Mouse (Mus musculus) liver, embryonic 14.5 days (tissue): ENCODE data around the gene Rtl6. TPM values are rescaled to one million over a fixed set of nuclear protein-coding genes. Genes with fewer than 3 reads are reported as not detected.

ENCODE experiments used
- ATAC-seq: fragments of 200-750 bp; cut with Nextera tagmentation; 2 replicates; pipeline ENCODE4 v1.8.0; 2017; ENCODE audit warnings: moderate number of reproducible peaks, mild to moderate bottlenecking, moderate library complexity; ENCODE audit not compliant: insufficient read depth
- DNase-seq, 3 experiments: peaks; one replicate each; pipeline ENCODE4 v3.0.0-alpha.2; 2012 to 2013; ENCODE audit warnings: low read depth in 3 of 3, low spot score in 3 of 3
- H3K27ac ChIP-seq: fragments of 300-500 bp; sonication (generic); 2 replicates; pipeline ENCODE4 v1.5.1; 2014; ENCODE audit warnings: moderate library complexity, mild to moderate bottlenecking, control low read depth, inconsistent platforms
- H3K27me3 ChIP-seq: fragments of 300-500 bp; sonication (generic); 2 replicates; pipeline ENCODE4 v1.6.1; 2014; ENCODE audit warnings: mild to moderate bottlenecking, low read length, moderate library complexity; ENCODE audit not compliant: control insufficient read depth, insufficient read depth
- H3K36me3 ChIP-seq: fragments of 300-500 bp; sonication (generic); replicated peaks from 2 replicates; pipeline ENCODE4 v1.6.1; 2014; ENCODE audit warnings: low read depth; ENCODE audit not compliant: control insufficient read depth, insufficient read depth
- H3K4me1 ChIP-seq, 2 experiments: fragments of 200-500 bp in 1 of 2; fragments of 300-500 bp in 1 of 2; sonication (generic) in 1 of 2; replicated peaks; 2 replicates each; pipeline ENCODE4 v1.6.1; 2012 to 2014; ENCODE audit warnings: antibody characterized with exemption in 1 of 2, inconsistent platforms in 1 of 2, low read length in 1 of 2; ENCODE audit not compliant: control insufficient read depth in 2 of 2, insufficient read depth in 2 of 2
- H3K4me2 ChIP-seq: fragments of 300-500 bp; sonication (generic); 2 replicates; pipeline ENCODE4 v1.6.1; 2014; ENCODE audit warnings: low read depth, mild to moderate bottlenecking, control low read depth, moderate library complexity
- H3K4me3 ChIP-seq, 2 experiments: fragments of 200-500 bp in 1 of 2; fragments of 300-500 bp in 1 of 2; sonication (generic) in 1 of 2; 2 replicates each; pipeline ENCODE4 v1.5.1; 2012 to 2014; ENCODE audit warnings: low read depth in 2 of 2, low read length in 2 of 2, mild to moderate bottlenecking in 2 of 2, control low read depth in 1 of 2, inconsistent platforms in 1 of 2, moderate library complexity in 1 of 2; ENCODE audit not compliant: insufficient read depth in 1 of 2
- H3K9ac ChIP-seq: fragments of 300-500 bp; sonication (generic); replicated peaks from 2 replicates; pipeline ENCODE4 v1.6.1; 2014; ENCODE audit warnings: mild to moderate bottlenecking, control low read depth, moderate library complexity
- H3K9me3 ChIP-seq: fragments of 300-500 bp; sonication (generic); 2 replicates; pipeline ENCODE4 v1.6.1; 2016; ENCODE audit warnings: low read length, mixed read lengths; ENCODE audit not compliant: control insufficient read depth
- CTCF ChIP-seq: IDR thresholded peaks from 2 replicates; pipeline ENCODE4 v1.5.1; 2016; ENCODE audit warnings: antibody characterized with exemption, low read depth, control low read depth
- EP300 ChIP-seq: IDR thresholded peaks from 2 replicates; pipeline ENCODE4 v1.6.1; 2016; ENCODE audit warnings: antibody characterized with exemption, low read depth
- WGBS: fragments of 180-500 bp; shearing (Covaris S2); extraction: QIAGEN DNeasy Blood & Tissue Kit; methylation state at CpG from one replicate; pipeline ENCODE4 v1.1.7; 2014; ENCODE audit not compliant: insufficient replicate concordance; 5-methylcytosine and 5-hydroxymethylcytosine counted together
- polyA plus RNA-seq, 2 experiments: library from polyadenylated mRNA; depleted of rRNA in 1 of 2; stranded (reverse) in 1 of 2; unstranded in 1 of 2; fragments of >200 nt; fragmentation: Nextera tagmentation in 1 of 2; extraction: Ambion mirVana in 1 of 2; gene quantifications; 2 replicates each; pipeline versions ENCODE4 v1.2.1 to v1.2.3; 2012 to 2014

The Rtl6 gene
- polyA plus RNA-seq, 2 experiments: 0.52 TPM

DNA sequence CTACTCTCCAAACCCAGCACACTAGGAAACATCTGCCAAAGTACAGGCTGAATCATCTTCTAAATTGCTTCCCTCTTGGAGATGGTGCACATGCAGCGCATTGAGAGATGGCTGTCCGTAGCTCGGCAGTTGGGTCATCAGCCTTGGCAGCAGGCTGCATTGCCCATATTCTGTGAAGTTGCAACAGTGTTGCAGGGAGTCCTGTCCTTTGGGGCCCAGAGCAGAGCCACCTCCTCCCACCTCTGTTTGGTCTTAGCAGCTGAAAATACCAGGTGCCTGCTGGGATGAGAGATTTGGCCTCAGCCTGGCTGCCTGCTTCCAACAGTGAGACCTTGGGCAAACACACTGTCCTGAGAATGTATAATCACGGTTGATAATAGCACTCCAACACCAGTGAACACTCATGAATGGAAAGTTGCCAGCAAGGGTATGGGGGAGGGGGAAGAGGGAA, 30.8 kb upstream of the Rtl6 start:
- TF ChIP-seq CTCF (no peak), EP300 (no peak)
- Histone ChIP-seq H3K9me3 (no peaks in the 10 kb centered on the region), H3K4me2 (no peak overlapping the region), H3K27ac (no peak overlapping the region), H3K9ac (no peak overlapping the region), H3K27me3 (no peaks in the 10 kb centered on the region), H3K36me3 (no peaks in the 10 kb centered on the region), H3K4me1 (peaks cover 0 to 6% of the 10 kb centered on the region in 2 experiments; a peak in 1 of 4 replicates), H3K4me3 (no peak overlapping the region)
- DNase-seq (no peak), ATAC-seq (no peak)
- 60% methylated on average over 4 of the region's 4 CpGs for WGBS

DNA sequence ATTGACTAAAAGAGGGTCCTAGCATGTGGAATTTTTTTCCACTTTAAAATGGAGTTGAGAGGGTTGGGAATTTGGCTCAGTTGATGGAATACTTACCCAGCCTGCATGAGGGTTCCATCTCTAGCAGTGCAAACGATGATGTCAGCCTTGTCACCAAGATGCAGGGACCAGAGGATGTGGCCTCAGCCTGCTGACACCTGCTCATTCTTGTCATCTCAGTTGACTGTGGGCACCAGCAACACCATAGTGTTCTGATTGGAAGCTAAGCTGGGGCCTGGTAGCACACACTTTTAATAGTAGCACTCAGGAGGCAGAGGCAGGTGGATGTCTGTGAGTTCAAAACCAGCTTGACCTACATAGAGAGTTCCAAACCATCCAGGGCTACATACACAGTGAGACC, 21.0 kb upstream of the Rtl6 start:
- Histone ChIP-seq H3K4me2 (no peak overlapping the region), H3K27me3 (no peaks in the 10 kb centered on the region), H3K4me1 (no peaks in the 10 kb centered on the region), H3K27ac (no peak overlapping the region), H3K4me3 (no peak overlapping the region), H3K9ac (no peak overlapping the region), H3K36me3 (no peaks in the 10 kb centered on the region), H3K9me3 (no peaks in the 10 kb centered on the region)
- ATAC-seq (no peak), DNase-seq (no peak)
- WGBS: 39% methylated on average over 1 of the region's 1 CpGs
- TF ChIP-seq EP300 (no peak), CTCF (no peak)

DNA sequence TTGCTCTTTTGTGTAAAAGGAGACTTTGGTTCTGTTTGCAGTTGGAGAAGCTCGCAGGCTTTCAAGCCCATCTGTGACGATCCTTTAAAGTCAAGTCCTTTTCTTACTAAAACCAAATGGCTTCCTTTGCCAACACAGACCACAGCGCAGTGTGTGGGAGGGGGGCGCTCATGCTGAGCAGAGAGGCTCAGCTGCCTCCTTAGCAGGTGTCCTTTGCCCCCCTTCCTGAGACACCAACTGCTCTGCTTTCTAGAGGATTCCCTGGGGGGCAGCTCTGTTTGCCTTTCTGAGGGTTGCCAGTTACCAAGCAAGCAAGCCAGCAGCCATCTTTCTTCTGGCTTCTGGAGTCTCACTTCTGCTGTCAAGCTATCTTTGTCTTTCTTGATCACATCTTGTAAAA, 19.4 kb upstream of the Rtl6 start:
- no peak overlapping the region for H3K4me3 ChIP-seq
- ATAC-seq (no peak), DNase-seq (no peak)
- no peaks in the 10 kb centered on the region for H3K27me3 ChIP-seq
- H3K36me3 ChIP-seq: no peaks in the 10 kb centered on the region
- H3K9me3 ChIP-seq: no peaks in the 10 kb centered on the region
- no peak overlapping the region for H3K9ac ChIP-seq
- no peaks in the 10 kb centered on the region for H3K4me1 ChIP-seq
- WGBS: 48% methylated on average over 4 of the region's 4 CpGs
- H3K4me2 ChIP-seq: no peak overlapping the region
- no peak overlapping the region for H3K27ac ChIP-seq
- no peak for TF ChIP-seq EP300
- TF ChIP-seq CTCF: no peak

DNA sequence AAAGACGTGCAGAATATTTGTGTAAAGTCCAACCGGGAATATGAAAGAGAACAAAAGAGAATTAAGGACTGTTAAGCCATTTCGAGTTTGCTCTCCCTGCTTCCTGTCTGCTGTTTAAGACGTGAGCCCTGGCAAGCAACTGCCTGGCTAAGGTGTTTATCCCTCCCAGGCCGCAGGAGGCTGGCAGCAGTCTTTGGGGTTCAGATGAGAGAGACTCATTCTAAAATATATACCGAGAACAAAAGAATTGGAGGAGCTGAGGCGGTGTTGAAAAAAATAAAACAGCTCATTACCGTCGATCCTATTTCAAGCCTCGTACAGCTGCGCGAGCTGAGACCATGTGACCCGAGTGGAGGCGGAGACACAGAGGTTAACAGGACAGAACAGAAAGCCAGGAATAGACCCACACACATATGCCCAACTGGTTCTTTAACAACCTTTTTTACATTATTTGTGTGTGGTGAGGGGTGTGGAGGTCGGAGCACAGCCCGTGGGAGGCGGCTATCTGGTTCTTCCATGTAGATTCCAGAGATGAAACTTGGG, 9.0 kb upstream of the Rtl6 start:
- no peak overlapping the region for H3K27ac ChIP-seq
- H3K4me3 ChIP-seq: no peak overlapping the region
- TF ChIP-seq CTCF (no peak), EP300 (no peak)
- WGBS: 54% methylated on average over 17 of the region's 17 CpGs
- no peaks in the 10 kb centered on the region for H3K4me1 ChIP-seq
- no peak for ATAC-seq
- no peaks in the 10 kb centered on the region for H3K9me3 ChIP-seq
- H3K4me2 ChIP-seq: no peak overlapping the region
- H3K27me3 ChIP-seq: no peaks in the 10 kb centered on the region
- no peaks in the 10 kb centered on the region for H3K36me3 ChIP-seq
- DNase-seq: no peak
- H3K9ac ChIP-seq: no peak overlapping the region

DNA sequence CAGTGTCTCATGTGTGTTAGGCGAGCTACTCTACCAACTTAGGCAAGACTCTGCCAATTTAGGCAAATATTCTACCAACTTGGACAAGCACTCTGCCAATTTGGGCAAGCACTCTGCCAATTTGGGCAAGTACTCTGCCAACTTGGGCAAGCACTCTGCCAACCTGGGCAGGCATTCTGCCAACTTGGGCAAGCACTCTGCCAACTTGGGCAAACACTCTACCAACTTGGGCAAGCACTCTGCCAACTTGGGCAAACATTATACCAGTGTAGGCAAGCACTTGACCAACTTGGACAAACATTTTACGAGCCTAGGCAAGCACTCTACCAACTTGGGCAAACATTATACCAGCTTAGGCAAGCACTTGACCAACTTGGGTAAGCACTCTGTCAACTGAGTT, 3.9 kb upstream of the Rtl6 start:
- H3K4me1 ChIP-seq: no peaks in the 10 kb centered on the region
- no peaks in the 10 kb centered on the region for H3K36me3 ChIP-seq
- no peak for TF ChIP-seq CTCF
- TF ChIP-seq EP300: no peak
- no peak for ATAC-seq
- WGBS: 47% methylated on average over 2 of the region's 2 CpGs
- no peak overlapping the region for H3K27ac ChIP-seq
- no peak overlapping the region for H3K4me2 ChIP-seq
- H3K4me3 ChIP-seq: no peak overlapping the region
- no peak for DNase-seq
- no peaks in the 10 kb centered on the region for H3K9me3 ChIP-seq
- no peak overlapping the region for H3K9ac ChIP-seq
- H3K27me3 ChIP-seq: no peaks in the 10 kb centered on the region
